Mouse (Mus musculus) midbrain, embryonic 14.5 days (tissue): Measurements from ENCODE around the gene Taz. TPM values are rescaled to one million over a fixed set of nuclear protein-coding genes. Genes with fewer than 3 reads are reported as not detected.

Experiments
- ATAC-seq: fragments of 200-750 bp; cut with Nextera tagmentation; 2 replicates; pipeline ENCODE4 v1.8.0; 2017; ENCODE audit warnings: moderate number of reproducible peaks, moderate library complexity; ENCODE audit not compliant: low FRiP score, low TSS enrichment
- DNase-seq: peaks from one replicate; pipeline ENCODE4 v3.0.0-alpha.2; 2015
- H3K27ac ChIP-seq: fragments of 300-500 bp; sonication (generic); replicated peaks from 2 replicates; pipeline ENCODE4 v1.5.1; 2014; ENCODE audit warnings: mild to moderate bottlenecking, low read depth, low read length, moderate library complexity
- H3K27me3 ChIP-seq: fragments of 300-500 bp; sonication (generic); 2 replicates; pipeline ENCODE4 v1.6.1; 2014; ENCODE audit warnings: low read length, control low read depth, mixed read lengths; ENCODE audit not compliant: control insufficient read depth, insufficient read depth
- H3K36me3 ChIP-seq: fragments of 300-500 bp; sonication (generic); 2 replicates; pipeline ENCODE4 v1.6.1; 2014; ENCODE audit warnings: low read length, control low read depth; ENCODE audit not compliant: control insufficient read depth, insufficient read depth
- H3K4me1 ChIP-seq: fragments of 300-500 bp; sonication (generic); 2 replicates; pipeline ENCODE4 v1.6.1; 2014; ENCODE audit warnings: mild to moderate bottlenecking, antibody characterized with exemption, low read length, control low read depth; ENCODE audit not compliant: control insufficient read depth, insufficient read depth
- H3K4me2 ChIP-seq: fragments of 300-500 bp; sonication (generic); 2 replicates; pipeline ENCODE4 v1.6.1; 2014; ENCODE audit warnings: mild to moderate bottlenecking, low read length, moderate library complexity
- H3K4me3 ChIP-seq: fragments of 300-500 bp; sonication (generic); replicated peaks from 2 replicates; pipeline ENCODE4 v1.5.1; 2014; ENCODE audit warnings: low read depth, low read length
- H3K9ac ChIP-seq: fragments of 300-500 bp; sonication (generic); replicated peaks from 2 replicates; pipeline ENCODE4 v1.6.1; 2014; ENCODE audit warnings: mild to moderate bottlenecking, low read length, moderate library complexity
- H3K9me3 ChIP-seq: fragments of 300-500 bp; sonication (generic); 2 replicates; pipeline ENCODE4 v1.6.1; 2016; ENCODE audit warnings: low read length, control low read depth, mixed read lengths; ENCODE audit not compliant: control insufficient read depth
- WGBS: fragments of 180-500 bp; shearing (Covaris S2); extraction: QIAGEN DNeasy Blood & Tissue Kit; methylation state at CpG from one replicate; pipeline ENCODE4 v1.1.7; 2014; 5-methylcytosine and 5-hydroxymethylcytosine counted together
- microRNA-seq: library from miRNA; unstranded; fragments of <30 nt; microRNA quantifications from one replicate; pipeline ENCODE4, GENCODE M21; 2016
- polyA plus RNA-seq: library from polyadenylated mRNA; unstranded; fragments of >200 nt; fragmentation: Nextera tagmentation; extraction: Ambion mirVana; gene quantifications from 2 replicates; pipeline ENCODE4 v1.2.1, GENCODE M21; 2014

The Taz gene
- polyA plus RNA-seq, 1 experiment from 2014 or later = 64.9 TPM

GRCm38 (mm10) chrX:74329215-74329671 is 47.5 kb downstream of the Taz start:
- peak overlapping the region; percentile 73 for H3K4me2 ChIP-seq
- peaks cover 23% of the 10 kb centered on the region; the same call in 1 of the 2 replicates for H3K36me3 ChIP-seq
- peaks cover 15% of the 10 kb centered on the region for H3K4me1 ChIP-seq
- H3K4me3 ChIP-seq = peak overlapping the region; percentile 51
- H3K9me3 ChIP-seq = no peaks in the 10 kb centered on the region
- peak; percentile 32 for DNase-seq
- 34% methylated on average over 10 of the region's 10 CpGs for WGBS
- peak overlapping the region; percentile 86 for H3K27ac ChIP-seq
- H3K27me3 ChIP-seq = no peaks in the 10 kb centered on the region
- ATAC-seq = peak; percentile 55
- H3K9ac ChIP-seq = peak overlapping the region; percentile 63

GRCm38 (mm10) chrX:74330166-74330930 is 48.6 kb downstream of the Taz start:
- ATAC-seq = no peak
- peak overlapping the region; percentile 51 for H3K4me3 ChIP-seq
- peaks cover 32% of the 10 kb centered on the region; the same call in 1 of the 2 replicates for H3K36me3 ChIP-seq
- peak overlapping the region; percentile 73 for H3K4me2 ChIP-seq
- H3K27me3 ChIP-seq = no peaks in the 10 kb centered on the region
- peak; percentile 3 for DNase-seq
- H3K27ac ChIP-seq = peak overlapping the region; percentile 86; the same call in 1 of the 2 replicates
- H3K4me1 ChIP-seq = peaks cover 15% of the 10 kb centered on the region
- H3K9ac ChIP-seq = peak overlapping the region; percentile 63
- 18% methylated on average over 2 of the region's 2 CpGs for WGBS
- H3K9me3 ChIP-seq = no peaks in the 10 kb centered on the region

Small RNA genes within 50 kb of the gene (microRNA-seq; reads per million reads assigned to microRNA genes)
- not detected for gene Mir7091
- 1.6 reads per million, percentile 6 among the genes with 10 or more reads in this experiment for gene Mir7092

Other genes with a start within 250 kb of the Taz start
- not detected in 2 replicates for gene Opn1mw, start 154.4 kb upstream of the Taz start, polyA plus RNA-seq
- 17.8 and 19.4 TPM in 2 replicates for gene Mecp2, start 146.5 kb upstream of the Taz start, polyA plus RNA-seq
- gene Tex28, start 114.1 kb upstream of the Taz start, polyA plus RNA-seq = not detected in 2 replicates
- 0.08 and 0.20 TPM in 2 replicates for gene Tktl1, start 104.7 kb upstream of the Taz start, polyA plus RNA-seq
- 72.5 and 102 TPM in 2 replicates for gene Flna, start 32.1 kb upstream of the Taz start, polyA plus RNA-seq
- gene Emd, start 27.2 kb upstream of the Taz start, polyA plus RNA-seq = 19.5 and 49.3 TPM in 2 replicates
- 527 and 538 TPM in 2 replicates for gene Rpl10, start 11.1 kb upstream of the Taz start, polyA plus RNA-seq
- gene Dnase1l1, start 425 bp downstream of the Taz start, polyA plus RNA-seq = 1.8 and 3.8 TPM in 2 replicates
- 220 and 235 TPM in 2 replicates for gene Atp6ap1, start 15.2 kb downstream of the Taz start, polyA plus RNA-seq
- gene Gdi1, start 23.1 kb downstream of the Taz start, polyA plus RNA-seq = 615 and 857 TPM in 2 replicates
- 43.2 and 44.1 TPM in 2 replicates for gene Fam50a, start 31.1 kb downstream of the Taz start, polyA plus RNA-seq
- gene Plxna3, start 47.2 kb downstream of the Taz start, polyA plus RNA-seq = 56.6 and 57.8 TPM in 2 replicates
- 74.1 and 76.0 TPM in 2 replicates for gene Lage3, start 71.7 kb downstream of the Taz start, polyA plus RNA-seq
- gene Ubl4a, start 91.3 kb downstream of the Taz start, polyA plus RNA-seq = 66.8 and 76.0 TPM in 2 replicates
- 6.4 and 9.4 TPM in 2 replicates for gene Slc10a3, start 91.4 kb downstream of the Taz start, polyA plus RNA-seq
- 31.0 and 33.0 TPM in 2 replicates for gene Fam3a, start 111.4 kb downstream of the Taz start, polyA plus RNA-seq
- gene Ikbkg, start 111.4 kb downstream of the Taz start, polyA plus RNA-seq = 17.8 and 23.9 TPM in 2 replicates
- gene G6pdx, start 147.3 kb downstream of the Taz start, polyA plus RNA-seq = 55.6 and 59.5 TPM in 2 replicates
- gene Gm6880, start 199.5 kb downstream of the Taz start, polyA plus RNA-seq = 0.37 TPM in 1 of 2 replicates, not detected in the other